Mouse (Mus musculus) CD4-positive helper T cell, adult 2 months (primary cell): ENCODE results near the gene Cacnb2.

Experiments used
- DNase-seq: peaks from one replicate; pipeline ENCODE4 v3.0.0-alpha.2; 2012; ENCODE audit warnings: low read depth, missing footprints, low spot score

Cacnb2 gene

GRCm38 (mm10) chr2:14862981-14863380 is 260.1 kb downstream of the Cacnb2 start:
- no peak for DNase-seq

- DNase-seq: no peak
Measured at GRCm38 (mm10) chr2:14873116-14873515, 270.2 kb downstream of the Cacnb2 start.

GRCm38 (mm10) chr2:14873701-14874181 is 270.9 kb downstream of the Cacnb2 start:
- no peak for DNase-seq

DNA sequence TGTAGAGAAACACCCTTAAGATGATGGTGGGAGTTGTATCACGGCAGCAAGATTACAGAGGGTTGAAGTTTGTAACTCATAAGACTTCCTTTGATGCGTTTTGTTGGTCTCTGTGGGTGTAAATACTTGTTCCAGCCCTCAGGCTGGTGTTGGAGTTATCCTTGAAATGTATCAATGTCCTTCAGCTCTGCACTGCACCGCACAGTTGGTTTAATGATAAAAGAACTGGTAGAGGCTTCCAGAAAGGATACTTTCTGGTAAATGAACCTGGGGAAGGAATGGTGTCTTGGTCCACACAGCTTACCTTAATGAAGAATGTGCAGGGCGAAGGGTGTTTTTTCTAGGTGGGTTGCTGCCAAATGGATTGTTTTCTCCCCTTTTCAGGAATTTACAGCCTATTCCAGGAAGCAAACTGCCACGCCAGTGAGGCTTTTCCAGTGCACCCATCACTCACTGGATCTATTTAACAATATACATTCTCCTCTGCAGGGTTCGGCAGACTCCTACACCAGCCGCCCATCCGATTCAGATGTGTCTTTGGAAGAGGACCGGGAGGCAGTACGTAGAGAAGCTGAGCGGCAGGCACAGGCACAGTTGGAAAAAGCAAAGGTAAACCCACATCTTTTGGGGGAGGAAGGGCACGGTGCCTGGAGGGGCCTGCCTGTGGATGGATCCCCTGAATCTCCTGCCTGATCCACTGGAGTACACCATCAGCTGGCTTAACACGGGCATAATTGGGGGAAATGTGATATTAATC is 271.6 kb downstream of the Cacnb2 start:
- DNase-seq: no peak

DNA sequence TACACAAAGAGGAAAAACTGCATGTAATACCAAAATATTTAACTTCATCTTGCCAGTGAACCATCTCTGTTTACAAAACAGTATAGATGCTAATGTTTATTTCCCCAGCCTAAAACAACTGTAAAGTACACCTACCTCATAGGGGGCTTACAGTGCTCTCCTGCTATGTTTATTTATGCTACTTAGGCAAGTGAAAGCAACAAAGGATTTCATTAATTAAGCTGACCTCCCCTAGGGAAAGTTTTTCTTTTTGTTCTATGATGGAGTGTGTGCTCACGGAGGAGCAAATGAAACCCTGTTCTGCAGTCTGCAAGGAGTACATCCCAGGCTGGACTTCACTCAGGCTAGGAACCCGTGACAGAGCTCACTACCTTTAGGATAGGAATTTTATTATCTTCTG is 272.2 kb downstream of the Cacnb2 start:
- DNase-seq: no peak

DNA sequence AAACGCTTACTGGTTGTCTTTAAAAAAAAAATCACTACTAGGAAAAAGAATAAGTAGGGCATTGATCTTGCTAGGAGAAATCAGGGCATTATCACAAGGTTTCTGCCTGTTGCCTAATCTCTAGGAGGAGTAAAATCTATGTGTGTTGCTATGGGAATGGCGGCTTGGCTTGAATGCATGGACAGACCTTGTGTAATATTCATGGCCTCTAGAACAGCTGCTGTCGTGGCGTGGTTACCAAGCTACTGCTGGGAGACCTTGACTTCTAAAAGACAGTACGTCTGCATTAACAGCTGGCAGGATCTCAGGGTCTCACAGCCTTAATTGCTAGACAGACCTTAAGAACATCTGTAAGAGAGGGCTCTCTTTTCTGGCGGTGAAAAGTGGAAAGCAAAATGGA is 272.7 kb downstream of the Cacnb2 start:
- no peak for DNase-seq

GRCm38 (mm10) chr2:14878953-14879352 is 276.1 kb downstream of the Cacnb2 start:
- DNase-seq: no peak

DNA sequence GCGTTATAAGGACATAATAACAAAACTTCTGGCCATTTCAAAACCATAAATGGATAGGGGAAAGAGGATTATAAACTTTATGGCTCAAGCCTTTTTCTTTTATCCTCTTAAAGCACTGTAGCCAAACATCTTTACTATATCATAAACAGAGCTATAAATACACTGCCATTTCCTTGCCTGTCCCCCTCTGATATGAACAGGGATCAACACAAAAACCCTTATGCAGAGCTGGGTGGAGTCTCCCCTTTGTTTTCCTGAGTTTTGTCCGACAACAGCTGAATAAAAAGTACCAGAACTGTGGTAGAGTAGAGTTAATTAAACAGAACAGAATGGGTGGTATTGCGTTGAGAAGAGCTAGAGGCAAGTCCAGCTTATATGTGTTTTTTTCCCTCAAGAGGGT is 280.6 kb downstream of the Cacnb2 start:
- DNase-seq: no peak

DNA sequence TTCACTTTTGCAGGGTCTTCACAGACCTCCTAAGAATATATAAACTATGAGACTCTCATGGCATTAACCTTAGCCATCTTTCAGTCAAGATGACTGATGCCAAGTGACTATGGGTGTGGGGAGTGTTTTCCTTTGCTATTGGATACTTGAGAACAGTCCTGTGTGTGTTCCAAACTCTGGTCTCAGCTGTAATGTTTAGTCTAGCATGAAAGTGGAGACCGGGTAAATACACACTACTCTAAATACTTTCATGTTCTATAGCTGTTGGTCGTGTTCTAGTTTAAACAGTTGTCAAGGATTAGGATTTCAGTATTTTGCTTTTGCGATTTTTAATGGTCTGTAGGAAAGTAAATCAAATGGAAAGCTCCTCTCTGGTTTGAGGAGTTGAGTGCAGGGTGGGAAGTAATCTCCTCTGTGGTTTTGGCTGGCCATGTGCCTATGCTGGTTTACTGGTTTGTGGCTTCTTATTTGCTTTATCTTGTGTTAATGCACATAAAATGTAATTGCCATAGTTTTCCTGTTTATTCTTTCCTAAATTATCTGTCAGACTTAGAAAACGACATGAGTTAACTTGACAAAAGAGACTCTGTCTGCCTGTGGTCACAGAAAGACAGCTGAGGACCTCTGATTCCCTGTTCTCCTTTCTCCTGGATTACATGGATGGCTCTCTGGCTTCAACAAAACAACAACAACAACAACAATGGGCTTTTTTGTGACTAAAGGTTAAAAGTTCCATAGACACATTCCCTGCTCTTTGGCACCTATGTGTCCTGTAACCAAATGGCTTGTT is 285.7 kb downstream of the Cacnb2 start:
- DNase-seq: no peak

DNA sequence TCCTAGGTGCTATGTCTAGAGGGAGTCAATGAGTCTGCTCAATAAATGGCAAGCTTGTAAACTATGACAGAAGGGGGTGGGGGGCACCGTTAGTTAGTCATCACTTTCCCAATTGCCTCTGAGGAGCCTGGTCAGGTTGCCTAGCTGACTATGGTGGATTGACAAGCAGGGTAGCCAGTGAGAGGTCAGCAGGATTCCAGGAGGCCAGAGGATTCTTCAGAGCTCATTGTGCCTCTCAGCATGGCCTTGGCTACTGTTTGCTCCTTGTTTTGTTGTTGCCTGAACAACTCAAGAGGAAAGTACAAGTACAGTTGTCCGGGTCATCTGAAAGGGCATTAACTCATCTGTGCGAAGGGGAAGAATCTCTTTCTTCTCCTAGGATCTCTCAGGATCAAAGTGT is 300.9 kb downstream of the Cacnb2 start:
- no peak for DNase-seq

- no peak for DNase-seq
Measured at GRCm38 (mm10) chr2:14904865-14905264, 302.0 kb downstream of the Cacnb2 start.

GRCm38 (mm10) chr2:14907124-14907925 is 304.4 kb downstream of the Cacnb2 start:
- DNase-seq: no peak

DNA sequence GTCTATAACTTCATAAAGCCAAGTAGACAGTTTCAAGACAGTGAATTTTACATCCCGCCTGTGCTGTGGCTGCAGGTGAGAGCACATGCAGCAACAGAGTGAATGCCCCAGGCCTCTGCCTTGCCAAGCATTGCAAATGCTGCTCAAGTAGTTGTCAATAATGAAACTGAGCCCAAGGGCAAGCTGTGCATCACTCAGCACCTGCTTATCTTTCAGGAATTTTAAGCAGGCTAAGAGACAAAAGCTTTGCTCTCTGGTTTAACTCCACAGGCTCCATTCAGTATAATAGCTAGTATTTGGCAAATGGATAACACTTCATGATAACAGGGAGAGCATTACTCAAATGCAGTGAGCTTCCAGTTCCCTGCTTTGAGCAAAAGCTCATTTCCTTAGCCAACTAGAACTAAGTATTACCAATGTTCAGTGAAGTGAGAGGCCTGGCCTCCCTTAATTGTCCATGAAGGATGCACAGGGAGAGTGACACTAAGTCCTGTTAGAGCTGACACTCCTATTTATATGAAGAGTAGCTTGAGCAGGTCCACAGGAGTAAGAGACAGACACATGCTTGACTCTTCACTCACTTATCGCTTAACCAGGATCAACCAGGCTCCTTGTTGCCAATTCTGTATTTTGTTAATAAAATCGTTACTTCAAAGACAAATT is 314.8 kb downstream of the Cacnb2 start:
- no peak for DNase-seq

- DNase-seq: no peak
Measured at GRCm38 (mm10) chr2:14929866-14930265, 327.0 kb downstream of the Cacnb2 start.

DNA sequence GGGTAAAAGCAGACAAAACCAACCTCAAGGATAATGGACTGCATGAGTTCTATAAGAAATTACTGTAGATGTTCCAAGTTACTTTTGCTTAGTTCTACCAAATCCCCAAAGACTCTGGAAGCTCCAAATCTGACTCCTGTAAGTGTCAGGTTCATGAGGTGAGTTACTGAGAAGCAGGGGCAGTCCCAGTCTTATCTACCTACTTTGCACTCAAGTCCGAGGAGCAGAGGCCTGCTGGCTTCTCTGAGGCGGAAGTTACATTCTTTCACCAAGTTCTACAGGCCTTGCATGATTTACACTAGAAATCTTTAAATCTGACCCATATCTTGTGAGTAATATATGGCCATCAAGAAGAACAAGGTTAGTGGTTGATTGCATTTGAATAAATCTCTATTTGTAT is 329.1 kb downstream of the Cacnb2 start:
- no peak for DNase-seq

- DNase-seq: no peak
Measured at GRCm38 (mm10) chr2:14936492-14936891, 333.6 kb downstream of the Cacnb2 start.

GRCm38 (mm10) chr2:14942261-14942660 is 339.4 kb downstream of the Cacnb2 start:
- no peak for DNase-seq

- DNase-seq: no peak
Measured at GRCm38 (mm10) chr2:14943691-14944357, 340.9 kb downstream of the Cacnb2 start.

DNA sequence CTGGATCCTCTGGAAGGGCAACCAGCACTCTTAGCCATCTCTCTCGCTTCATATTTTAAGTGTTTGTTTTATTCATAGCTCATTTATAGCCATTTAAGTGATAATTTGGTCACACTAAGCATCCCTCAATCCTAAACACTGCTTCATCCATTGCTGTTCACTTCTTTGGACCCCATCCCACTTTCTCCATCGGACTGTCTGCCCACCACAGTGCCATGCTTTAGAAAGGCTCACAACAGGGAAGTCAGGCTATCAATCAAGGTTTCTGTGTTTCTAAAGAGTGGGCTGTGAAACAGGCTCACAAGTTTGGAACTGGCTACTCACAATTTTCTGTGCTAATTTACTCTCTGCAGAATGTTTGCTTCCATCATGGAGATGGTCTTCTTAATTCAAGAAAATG is 350.2 kb downstream of the Cacnb2 start:
- DNase-seq: no peak

DNA sequence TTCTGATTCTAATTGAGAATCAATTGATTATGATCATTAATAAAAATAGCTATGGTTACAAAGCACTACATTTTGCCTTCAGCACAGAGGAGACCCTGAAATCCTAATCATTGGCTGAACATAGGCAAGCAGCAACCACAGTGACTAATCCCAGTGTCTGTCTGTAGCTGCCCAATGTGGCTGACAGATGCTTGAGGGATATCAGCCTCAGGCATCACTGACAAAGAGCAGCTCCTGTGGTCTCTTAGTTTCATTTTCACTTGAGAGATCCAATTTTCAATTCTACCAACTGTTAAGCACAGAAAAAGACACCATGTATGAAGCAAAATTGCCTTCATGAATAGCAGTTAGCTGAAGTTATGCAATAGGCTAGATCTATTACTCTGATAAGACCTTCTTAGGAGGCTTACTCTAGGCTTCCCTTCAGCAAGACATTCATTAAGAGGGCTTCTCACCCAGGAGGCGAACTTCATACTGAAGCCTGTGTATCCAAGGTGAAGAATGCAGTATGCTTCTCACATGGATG is 358.1 kb downstream of the Cacnb2 start:
- DNase-seq: no peak

DNA sequence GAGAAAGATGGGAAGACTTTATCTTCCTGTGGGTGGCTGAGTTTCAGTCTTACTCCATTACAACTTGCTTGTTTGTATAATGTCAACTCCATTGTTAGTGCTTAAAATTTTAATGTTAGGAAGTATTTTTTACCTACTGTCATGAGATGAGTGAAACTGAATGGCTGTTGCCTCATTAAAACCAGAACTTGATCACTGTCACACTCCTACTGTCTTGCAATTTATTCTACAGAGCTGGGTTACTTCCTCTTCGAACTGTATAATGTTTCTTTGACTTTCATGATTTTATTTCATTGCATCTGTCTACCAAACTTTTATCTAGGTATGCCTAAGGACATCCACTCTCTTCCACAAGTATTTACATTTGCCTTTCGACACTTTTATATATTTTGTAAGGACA is 358.6 kb downstream of the Cacnb2 start:
- no peak for DNase-seq
